Mouse (Mus musculus): ENCODE data around the gene Bcar3.

DNA sequence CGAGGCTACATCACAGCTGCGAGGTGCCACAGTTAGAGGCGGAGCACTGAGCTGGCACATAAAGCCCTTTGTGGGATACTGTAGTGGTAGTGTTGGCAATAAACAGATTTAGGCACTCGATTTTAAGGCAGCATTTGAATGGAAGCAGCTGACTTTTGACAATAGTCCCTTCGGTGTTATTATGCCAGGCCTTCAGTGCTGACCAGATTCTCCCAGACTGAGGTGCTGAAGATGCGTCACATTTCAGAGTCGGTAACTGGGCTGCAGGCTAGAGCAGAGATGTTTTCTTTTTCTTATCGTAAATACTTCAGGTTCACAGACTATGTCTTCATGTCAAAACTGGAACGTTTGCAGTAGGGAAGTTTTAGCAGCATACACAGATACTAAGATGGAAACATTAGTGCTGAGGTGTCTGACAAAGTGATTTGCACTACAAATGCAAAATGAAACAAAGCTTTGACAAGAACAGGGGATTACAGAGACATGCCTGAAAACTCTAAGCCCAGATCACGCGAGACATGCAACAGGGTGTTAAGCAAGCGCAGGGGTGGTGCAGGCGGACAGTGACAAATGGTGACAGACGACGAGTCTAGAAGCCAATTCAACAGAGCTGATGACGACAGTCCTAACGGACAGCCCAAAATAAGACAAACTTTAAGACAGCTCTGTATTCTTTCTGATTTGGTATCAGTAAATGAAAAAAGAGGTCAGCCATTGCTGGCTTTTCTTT is 246.2 kb downstream of the Bcar3 start:
- no peak for TF ChIP-seq CTCF (IDR thresholded peaks at IDR 0.05; ENCODE audit: borderline replicate concordance, insufficient read depth, low read depth, low read length)
- TF ChIP-seq POLR2A (IDR thresholded peaks at IDR 0.05; ENCODE audit: borderline replicate concordance, insufficient read depth, low read length): no peak

Measured in cerebellum, adult 2 months (tissue).